Mouse (Mus musculus) B cell, adult 2 months (primary cell): ENCODE measurements around the gene Gm2022.
"Not testable (repeated sequence)": the region's sequence is repeated elsewhere in the genome, so short reads cannot be mapped to it uniquely, and the experiment has no call there.

Experiments used
- DNase-seq, 2 experiments: peaks; one replicate each; pipeline ENCODE4 v3.0.0; 2022

Gm2022 gene

DNA sequence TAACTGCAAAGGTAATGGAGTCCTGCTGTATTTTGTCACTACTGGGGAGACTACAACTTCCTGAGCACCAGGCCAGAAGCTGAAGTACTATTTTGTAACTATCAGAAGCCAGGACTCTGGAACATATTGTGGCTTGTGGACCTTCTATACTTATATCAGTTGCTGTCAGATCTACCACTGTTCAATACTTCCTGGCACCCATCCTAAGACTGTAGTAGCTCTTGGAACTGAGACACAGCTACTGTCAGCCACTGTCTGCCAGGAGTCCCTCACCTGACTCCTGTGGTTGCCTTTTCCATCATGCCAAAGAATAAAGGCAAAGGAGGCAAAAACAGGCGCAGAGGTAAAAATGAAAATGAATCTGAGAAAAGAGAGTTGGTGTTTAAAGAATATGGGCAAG is at the start of gene Gm2022:
Gene Gm2022 (plus strand): TSS at position 301 of the 400 bp plus-strand sequence.
- DNase-seq, result not testable (repeated sequence)

DNA sequence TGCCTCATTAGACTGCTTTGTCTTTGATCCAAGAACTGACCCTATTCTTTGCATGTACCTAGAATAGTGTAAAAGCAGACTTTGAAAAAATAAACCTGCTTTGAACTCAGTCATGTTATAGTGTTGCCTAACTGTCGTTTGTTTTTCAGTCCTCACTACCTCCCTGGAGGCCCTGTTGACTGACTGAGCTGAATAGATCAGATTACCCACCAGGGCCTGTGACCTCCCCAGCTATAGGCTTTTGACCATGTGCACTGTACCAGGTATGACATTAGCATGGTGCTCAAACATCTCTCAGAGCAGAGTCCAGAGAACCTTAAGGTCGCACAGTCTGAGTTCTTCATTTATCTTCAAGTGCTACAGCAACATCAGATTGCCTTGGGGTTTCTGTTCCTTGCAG is 44.5 kb upstream of the Gm2022 start:
- DNase-seq, result not testable (repeated sequence)

- not testable (repeated sequence) for DNase-seq
Observed at GRCm38 (mm10) chr12:87856067-87856466, 39.1 kb upstream of the Gm2022 start.

- not testable (repeated sequence) for DNase-seq
Observed at GRCm38 (mm10) chr12:87861740-87862692, 33.2 kb upstream of the Gm2022 start.

GRCm38 (mm10) chr12:87863638-87864037 is 31.5 kb upstream of the Gm2022 start:
- not testable (repeated sequence) for DNase-seq

DNA sequence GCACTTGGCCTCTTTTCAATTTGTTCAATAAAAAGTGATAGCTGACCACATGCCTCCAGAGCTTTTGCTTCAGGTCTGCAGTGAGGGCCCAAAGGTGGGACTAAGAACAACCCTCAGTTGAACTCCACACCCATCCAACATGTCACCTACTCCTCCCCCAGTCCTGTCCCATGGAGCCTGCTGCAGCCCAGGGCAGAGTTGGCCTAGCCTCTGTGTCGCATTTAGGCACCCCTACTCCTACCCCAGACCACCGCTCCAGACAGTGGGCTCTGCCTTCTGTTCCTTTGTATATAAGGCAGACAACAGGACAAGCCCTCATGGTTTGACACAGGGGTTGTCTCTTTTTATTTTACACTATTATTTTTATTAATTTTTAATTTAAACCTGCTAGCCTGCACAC is 31.1 kb upstream of the Gm2022 start:
- not testable (repeated sequence) for DNase-seq

- not testable (repeated sequence) for DNase-seq
Observed at GRCm38 (mm10) chr12:87873772-87874171, 21.4 kb upstream of the Gm2022 start, which contains the start of gene Gm2016. Gene Gm2016 (plus strand): TSS chr12:87874072.

DNA sequence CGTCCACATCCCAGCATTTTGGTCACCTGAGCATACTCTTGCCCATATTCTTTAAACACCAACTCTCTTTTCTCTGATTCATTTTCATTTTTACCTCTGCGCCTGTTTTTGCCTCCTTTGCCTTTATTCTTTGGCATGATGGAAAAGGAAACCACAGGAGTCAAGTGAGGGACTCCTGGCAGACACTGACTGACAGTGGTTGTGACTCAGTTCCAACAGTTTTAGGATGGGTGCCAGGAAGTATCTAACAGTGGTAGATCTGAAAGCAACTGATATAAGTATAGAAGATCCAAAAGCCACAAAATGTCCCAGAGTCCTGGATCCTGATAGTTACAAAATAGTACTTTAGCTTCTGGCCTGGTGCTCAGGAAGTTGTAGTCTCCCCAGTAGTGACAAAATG is 24.6 kb downstream of the Gm2022 start, which contains the start of gene Gm2035:
Gene Gm2035 (minus strand): TSS at position 137 of the 400 bp plus-strand sequence.
- DNase-seq, result not testable (repeated sequence)
